Mouse (Mus musculus) hematopoietic stem cell, adult 5-6 weeks (primary cell): ENCODE measurements around the gene Dnm1. TPM values are rescaled to one million over a fixed set of nuclear protein-coding genes. Genes with fewer than 3 reads are reported as not detected.
"Not testable (repeated sequence)": the region's sequence is repeated elsewhere in the genome, so short reads cannot be mapped to it uniquely, and the experiment has no call there.

Source experiments
- ATAC-seq, 2 experiments: fragments of 125-278 bp in 1 of 2; replicated peaks in 1 of 2; 2 replicates each; pipeline ENCODE4 v1.8.0; 2016 to 2017; ENCODE audit warnings: inconsistent platforms in 2 of 2, mild to moderate bottlenecking in 2 of 2, moderate number of reproducible peaks in 2 of 2, low read depth in 1 of 2, moderate TSS enrichment in 1 of 2; ENCODE audit not compliant: low FRiP score in 2 of 2, poor library complexity in 2 of 2, severe bottlenecking in 2 of 2, insufficient read depth in 1 of 2, low TSS enrichment in 1 of 2
- total RNA-seq: library from RNA; stranded (forward); fragments of 172-1452, 232-1000 nt; gene quantifications from 2 replicates; pipeline ENCODE4 v1.2.3, GENCODE M21; 2017

Dnm1 gene
- total RNA-seq, 1 experiment from 2014 or later, result not detected

DNA sequence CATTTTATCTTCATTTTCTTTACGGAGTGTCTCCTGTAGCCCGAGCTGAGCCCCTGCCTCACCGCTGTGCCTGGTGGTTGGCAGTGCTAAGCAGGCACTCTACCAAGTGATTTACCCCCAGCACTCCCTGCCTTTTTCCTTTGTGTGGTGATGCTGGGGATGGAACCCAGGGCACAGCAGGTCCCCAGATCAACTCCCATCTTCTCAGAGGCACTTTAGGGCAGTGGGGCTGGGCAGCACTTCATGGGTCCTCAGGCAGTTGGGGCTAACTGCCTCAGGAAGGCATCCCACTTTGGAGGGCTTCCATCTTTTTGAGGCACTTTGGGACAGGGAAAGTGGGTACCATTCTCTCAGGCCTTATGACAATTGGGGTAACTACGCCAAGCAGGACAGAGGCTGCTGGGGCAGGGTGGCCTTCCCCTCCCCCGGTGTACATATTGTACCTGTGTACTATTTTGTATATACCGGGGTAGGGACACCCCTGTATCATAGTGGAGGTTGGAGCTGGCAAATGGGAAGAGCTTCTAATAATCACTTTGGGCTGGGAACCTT, 45.8 kb downstream of the Dnm1 start:
- no peak for ATAC-seq

- ATAC-seq, result no peak
Observed at GRCm38 (mm10) chr2:32306176-32306575, 47.0 kb downstream of the Dnm1 start.

DNA sequence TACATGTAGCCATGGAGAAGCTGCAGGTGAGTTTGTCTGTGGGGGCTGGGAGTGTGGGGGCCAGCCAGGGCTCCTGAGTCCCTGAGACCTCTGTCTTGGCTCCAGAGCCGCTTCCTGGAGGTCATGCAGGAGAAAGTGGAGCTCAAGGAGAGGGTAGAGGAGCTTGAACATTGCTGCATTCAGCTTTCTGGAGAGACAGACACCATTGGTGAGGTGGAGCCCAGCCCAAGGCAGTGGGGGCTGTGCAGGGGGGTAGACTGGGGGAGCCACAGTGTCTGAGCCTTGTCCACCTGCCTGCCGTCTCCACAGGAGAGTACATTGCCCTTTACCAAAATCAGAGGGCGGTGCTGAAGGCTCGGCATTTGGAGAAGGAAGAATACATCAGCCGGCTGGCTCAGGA, 47.5 kb downstream of the Dnm1 start:
- ATAC-seq, result no peak

DNA sequence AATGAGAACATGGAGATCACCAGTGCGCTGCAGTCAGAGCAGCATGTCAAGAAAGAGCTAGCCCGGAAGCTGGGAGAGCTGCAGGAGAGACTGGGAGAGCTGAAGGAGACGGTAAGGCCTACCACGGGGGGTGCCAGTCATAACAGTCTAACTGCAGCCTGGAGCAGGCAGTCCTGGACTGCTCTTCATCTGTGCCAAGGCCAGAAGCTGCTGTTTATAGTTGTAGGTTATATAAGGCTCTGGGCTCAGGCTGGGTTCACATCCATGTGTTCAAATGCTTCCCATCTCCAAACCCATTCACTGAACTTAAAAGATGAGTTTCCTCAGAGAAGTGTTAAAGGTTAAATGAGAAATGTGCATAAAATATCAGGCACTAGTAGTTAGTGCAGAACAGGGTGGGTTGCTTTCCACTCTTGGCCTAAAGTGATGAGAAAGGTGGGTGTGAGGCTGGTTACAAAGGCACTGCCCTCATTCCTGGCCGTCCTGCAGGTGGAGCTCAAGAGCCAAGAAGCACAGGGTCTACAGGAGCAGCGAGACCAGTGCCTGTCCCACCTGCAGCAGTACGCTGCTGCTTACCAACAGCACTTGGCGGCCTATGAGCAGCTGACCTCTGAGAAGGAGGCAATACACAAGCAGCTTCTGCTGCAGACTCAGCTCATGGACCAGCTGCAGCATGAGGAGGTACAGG, 48.8 kb downstream of the Dnm1 start:
- ATAC-seq, result peak; percentile 57 to 59

DNA sequence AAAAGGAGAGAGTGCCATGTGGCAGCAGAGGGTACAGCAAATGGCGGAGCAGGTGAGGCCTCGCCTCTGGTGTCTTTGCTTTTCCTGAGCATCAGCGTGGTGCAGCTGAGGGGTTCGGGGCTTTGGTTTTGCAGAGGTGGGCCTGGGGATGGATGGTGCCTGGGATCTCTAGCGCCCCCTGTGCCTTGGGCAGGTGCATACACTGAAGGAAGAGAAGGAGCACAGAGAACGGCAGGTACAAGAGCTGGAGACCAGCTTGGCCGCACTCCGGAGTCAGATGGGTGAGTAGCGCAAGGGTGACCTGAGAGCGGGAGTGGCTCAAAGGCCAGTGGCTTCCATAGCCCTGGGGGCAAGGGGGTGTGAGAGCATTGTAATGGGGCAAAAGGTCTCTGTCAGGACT, 50.2 kb downstream of the Dnm1 start:
- ATAC-seq, result 0 out of 4 replicates have a peak, but pooled peaks of 1 of the 2 experiments have one; percentile 18

DNA sequence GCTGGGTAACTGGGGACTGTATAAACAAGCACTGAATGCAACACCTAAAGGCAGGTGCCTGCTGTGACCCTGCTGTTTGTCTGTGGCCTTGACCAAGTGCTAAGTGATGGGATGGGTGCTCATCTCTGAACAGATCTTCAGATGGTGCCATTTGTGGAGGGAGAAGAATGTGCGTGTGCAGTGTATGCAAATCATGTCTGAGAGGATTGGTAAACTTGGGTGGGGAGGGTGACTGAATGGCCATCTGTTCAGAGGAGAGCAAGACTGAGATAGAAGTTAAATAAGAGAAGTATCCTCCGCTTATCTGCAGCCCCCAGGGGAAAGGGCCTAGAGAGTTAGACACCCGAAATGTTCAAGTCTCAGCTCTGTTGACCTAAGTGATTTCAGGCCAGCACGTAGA, 53.7 kb downstream of the Dnm1 start:
- ATAC-seq, result no peak

DNA sequence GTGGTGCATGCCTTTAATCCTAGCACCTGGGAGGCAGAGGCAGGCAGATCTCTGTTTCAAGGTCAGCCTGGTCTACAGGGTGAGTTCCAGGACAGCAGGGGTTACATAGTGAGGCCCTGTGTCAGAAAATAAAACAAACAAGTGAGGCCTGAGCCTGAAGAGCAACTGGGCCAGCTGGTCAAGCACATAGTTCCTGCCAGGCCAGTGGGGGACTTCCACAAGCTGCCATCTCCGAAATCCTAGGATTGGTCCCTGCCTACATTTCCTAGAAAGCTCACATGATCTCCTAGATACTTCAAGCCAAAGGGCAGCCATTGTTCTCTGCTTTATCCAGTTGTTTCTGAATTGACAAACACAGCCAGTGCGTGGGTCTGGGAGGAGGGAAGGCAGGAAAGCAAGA, 57.3 kb downstream of the Dnm1 start:
- ATAC-seq, result not testable (repeated sequence)

GRCm38 (mm10) chr2:32295285-32295684, 57.9 kb downstream of the Dnm1 start:
- ATAC-seq, result no peak

DNA sequence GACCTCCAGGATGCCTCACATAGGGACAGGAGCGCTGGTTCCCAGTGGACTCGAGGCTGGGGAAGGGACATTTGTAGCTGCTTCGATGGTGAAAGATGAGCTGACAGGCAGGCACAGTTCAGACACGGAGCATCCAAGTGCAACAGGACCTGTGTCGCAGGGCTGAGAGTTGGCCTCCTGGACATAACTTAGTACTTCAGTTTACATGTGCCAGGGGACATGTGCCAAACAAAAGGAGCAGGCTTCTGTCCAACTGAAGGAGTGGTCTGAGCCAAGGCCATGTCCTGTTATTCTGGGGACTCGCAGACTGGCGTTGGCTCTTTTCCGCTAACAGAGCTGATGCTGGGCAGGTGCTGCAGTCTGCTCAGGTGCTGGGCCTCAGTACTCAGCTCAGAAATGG, 58.8 kb downstream of the Dnm1 start:
- no peak for ATAC-seq

DNA sequence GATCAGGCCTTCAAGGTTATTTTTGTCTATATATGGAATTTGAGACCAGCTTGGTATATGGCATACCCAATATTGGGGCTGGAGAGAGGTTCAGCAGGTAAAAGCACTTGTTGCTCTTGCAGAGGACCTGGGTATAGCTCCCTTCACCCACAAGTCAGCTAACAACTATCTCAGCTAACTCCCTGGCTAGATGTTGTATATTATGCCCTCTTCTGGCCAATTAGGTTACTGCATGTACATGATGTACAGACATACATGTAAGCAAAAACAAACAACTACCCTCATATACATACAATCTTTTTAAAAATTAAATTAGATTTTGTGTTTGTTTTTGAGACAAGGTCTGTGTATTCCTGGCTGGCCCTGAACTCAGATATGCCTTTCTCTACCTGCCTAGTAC, 63.6 kb downstream of the Dnm1 start:
- no peak for ATAC-seq

DNA sequence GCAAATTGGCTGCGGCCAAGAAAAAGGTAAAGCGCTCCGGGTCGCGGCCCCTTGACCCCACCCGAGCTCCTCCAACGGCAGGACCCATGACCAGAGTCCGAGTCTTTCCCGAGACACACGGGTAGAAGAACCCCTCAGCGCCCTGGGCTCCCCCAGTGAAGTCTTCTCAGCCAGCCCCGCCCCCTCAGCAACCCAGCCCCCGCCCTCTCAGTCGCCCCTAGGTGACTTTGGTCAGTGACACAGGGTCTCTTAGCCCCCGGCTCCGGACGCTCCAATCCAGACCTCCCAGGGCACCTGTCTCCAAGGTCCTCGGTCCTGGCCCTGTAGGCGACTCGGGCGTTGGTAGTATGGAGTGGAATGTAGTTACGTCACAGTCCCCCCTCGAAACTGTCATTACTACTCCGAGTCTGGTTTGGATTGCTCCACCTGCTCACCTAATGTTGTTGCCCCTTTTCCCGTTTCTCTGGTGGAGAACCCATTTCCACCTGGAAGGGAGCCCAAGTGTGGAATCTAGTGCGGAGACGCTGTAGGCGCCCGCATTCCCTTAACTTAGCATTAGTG, 64.7 kb downstream of the Dnm1 start:
- ATAC-seq, result no peak; a peak in 1 of 4 replicates

DNA sequence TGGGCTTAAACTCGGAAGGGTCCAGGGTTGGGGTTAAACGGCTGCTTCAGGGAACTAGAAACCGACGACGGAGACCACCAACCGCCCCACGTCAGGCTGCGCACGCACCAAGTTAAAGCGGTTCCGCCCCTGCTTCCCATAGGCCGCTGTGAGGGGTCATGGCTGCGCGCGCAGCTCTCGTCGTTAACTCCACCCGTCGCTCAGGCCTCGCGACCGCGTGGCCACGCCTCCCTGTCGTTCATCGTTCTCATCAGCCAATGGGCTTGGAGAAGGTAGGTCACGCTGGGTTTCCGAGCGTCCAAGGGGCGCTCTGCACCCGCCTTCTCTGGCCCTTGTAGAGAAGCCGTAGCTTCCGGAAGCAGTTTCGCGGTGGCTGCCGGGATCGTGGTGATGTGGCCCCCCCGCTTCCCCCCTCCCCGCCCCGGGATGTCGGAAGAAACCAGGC, 65.2 kb downstream of the Dnm1 start, which contains the start of gene Swi5:
Swi5 (minus strand) TSS at position 153 of the 445 bp plus-strand sequence.
- ATAC-seq, result peak; percentile 99

DNA sequence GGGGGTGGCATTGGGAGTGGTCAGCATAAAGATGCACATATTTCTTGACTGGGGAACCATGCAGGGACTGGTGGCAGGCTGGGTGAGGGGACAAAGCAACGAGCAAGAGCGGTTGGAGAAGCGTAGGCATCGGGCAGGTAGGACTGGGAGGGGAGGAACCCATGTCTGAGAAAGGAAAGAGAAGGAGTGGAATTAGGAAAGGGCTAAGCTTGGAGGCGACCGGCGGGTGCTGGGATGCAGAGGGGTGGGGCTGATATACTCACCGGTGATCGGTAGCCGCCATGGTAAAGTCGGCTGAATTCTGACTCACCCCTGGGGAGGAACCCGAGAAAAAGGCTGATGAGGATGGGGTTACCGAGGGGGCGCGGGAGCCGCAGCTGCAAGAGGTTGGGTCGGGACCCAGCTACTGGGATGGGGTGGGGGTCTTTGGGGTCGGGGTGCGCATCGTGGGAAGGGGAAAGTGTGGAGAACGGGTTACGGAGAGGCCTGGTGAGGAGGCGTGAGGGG, 65.8 kb downstream of the Dnm1 start, which contains the start of gene Golga2:
Golga2 (plus strand) TSS at position 51 of the 507 bp plus-strand sequence.
- no peak for ATAC-seq

GRCm38 (mm10) chr2:32283986-32284385, 69.2 kb downstream of the Dnm1 start:
- ATAC-seq, result no peak

GRCm38 (mm10) chr2:32282727-32283126, 70.4 kb downstream of the Dnm1 start:
- peak; percentile 74 to 82 for ATAC-seq

DNA sequence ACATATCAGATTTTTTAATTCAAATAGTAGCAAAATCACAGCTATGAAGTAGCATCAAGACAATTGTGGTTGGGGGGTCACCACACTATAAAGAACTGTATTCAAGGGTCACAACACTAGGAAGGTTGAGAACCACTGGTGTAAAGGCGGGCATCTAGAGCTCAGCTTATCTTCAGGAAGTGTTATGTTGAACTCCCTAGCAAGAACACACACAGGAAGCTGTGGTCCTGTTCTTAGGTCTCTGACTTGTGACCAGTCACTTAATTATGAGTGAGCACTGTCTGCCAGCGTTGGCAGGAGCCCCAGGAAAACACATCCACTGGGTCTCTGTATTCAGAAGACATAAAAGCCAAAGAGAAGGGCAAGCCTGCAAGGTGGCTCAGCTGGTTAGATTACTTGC, 70.8 kb downstream of the Dnm1 start:
- ATAC-seq, result peak; percentile 18 to 23; a peak in 1 of 4 replicates

- ATAC-seq, result no peak
Observed at GRCm38 (mm10) chr2:32275823-32276222, 77.3 kb downstream of the Dnm1 start.

GRCm38 (mm10) chr2:32260635-32261034, 92.5 kb downstream of the Dnm1 start:
- peak in 1 of 2 experiments; percentile 38; a peak in 1 of 4 replicates for ATAC-seq
